Mouse (Mus musculus): ENCODE measurements around the gene Spg7. TPM values are rescaled to one million over a fixed set of nuclear protein-coding genes. Genes with fewer than 3 reads are reported as not detected.

Gene Spg7
- total and polyA plus RNA-seq, 3 experiments = 74.4 to 113 (median 88.2) TPM

DNA sequence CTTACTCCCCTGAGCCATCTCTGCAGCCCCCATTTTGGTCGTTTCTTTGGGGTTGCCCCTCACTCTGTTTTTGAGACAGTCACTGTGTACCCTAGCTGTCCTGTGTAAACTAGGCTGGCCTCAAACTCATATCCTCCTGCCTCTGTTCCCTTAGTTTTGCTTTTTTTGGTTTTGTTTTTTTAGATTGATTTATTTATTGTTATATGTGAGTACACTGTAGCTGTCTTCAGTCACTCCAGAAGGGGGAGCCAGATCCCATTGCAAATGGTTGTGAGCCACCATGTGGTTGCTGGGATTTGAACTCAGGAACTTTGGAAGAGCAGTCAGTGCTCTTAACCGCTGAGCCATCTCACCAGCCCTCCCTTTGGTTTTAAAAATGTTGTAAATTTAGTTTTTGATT, 43.8 kb downstream of the Spg7 start:
- H3K27me3 ChIP-seq (ENCODE audit: control insufficient read depth, insufficient read depth, low read length) = no peaks in the 10 kb centered on the region
- TF ChIP-seq CTCF (IDR thresholded peaks at IDR 0.05) (peak; percentile 64), EP300 (IDR thresholded peaks at IDR 0.05; ENCODE audit: insufficient read depth, low read depth, low read length) (no peak)
- 33% methylated on average over 2 of the region's 2 CpGs for WGBS

GRCm38 (mm10) chr8:123108010-123108409, 45.3 kb downstream of the Spg7 start:
- intact Hi-C loops (cut with DNase I) = loop anchor here (10.0 kb wide), 1 partner anchor 257 kb away; no protein-coding TSS in a partner anchor

More for the DNA sequence above, 43.8 kb downstream of the Spg7 start:
- no peak overlapping the region for H3K4me3 ChIP-seq
- H3K4me1 ChIP-seq (ENCODE audit: control insufficient read depth, insufficient read depth, low read length) = peaks cover 2% of the 10 kb centered on the region; the same call in 1 of the 2 replicates
- H3K27ac ChIP-seq = no peak overlapping the region
- 0 out of 2 replicates have a peak, but pooled peaks cover 1% of the 10 kb centered on the region for H3K79me2 ChIP-seq (replicated peaks; ENCODE audit: control insufficient read depth, insufficient read depth, low read length)
- H3K9ac ChIP-seq (ENCODE audit: low read depth, low read length) = no peak overlapping the region
- peaks cover 9% of the 10 kb centered on the region for H3K36me3 ChIP-seq (ENCODE audit: control insufficient read depth, insufficient read depth, low read length)
- intact Hi-C loops (cut with DNase I) = loop anchor here (2.0 to 10.0 kb wide), 2 partner anchors 96 to 258 kb away; no protein-coding TSS in a partner anchor
- no peak for DNase-seq

GRCm38 (mm10) chr8:123108953-123109352, 46.2 kb downstream of the Spg7 start:
- H3K4me3 ChIP-seq = no peak overlapping the region
- H3K79me2 ChIP-seq (replicated peaks; ENCODE audit: control insufficient read depth, insufficient read depth, low read length) = no peaks in the 10 kb centered on the region
- H3K27me3 ChIP-seq (ENCODE audit: control insufficient read depth, insufficient read depth, low read length) = no peaks in the 10 kb centered on the region
- no peak overlapping the region for H3K27ac ChIP-seq
- TF ChIP-seq CTCF (IDR thresholded peaks at IDR 0.05) (no peak), POLR2A (IDR thresholded peaks at IDR 0.05; ENCODE audit: insufficient read depth, low read depth, low read length) (no peak), EP300 (IDR thresholded peaks at IDR 0.05; ENCODE audit: insufficient read depth, low read depth, low read length) (no peak)
- no peaks in the 10 kb centered on the region for H3K4me1 ChIP-seq (ENCODE audit: control insufficient read depth, insufficient read depth, low read length)
- H3K9ac ChIP-seq (ENCODE audit: low read depth, low read length) = no peak overlapping the region
- peaks cover 2% of the 10 kb centered on the region for H3K36me3 ChIP-seq (ENCODE audit: control insufficient read depth, insufficient read depth, low read length)
- no peak for DNase-seq
- WGBS = 70% methylated on average over 5 of the region's 5 CpGs
- intact Hi-C loops (cut with DNase I) = loop anchor here (10.0 kb wide), 1 partner anchor 256 kb away; no protein-coding TSS in a partner anchor

More at GRCm38 (mm10) chr8:123108010-123108409, 45.3 kb downstream of the Spg7 start:
- no peak for TF ChIP-seq POLR2A (IDR thresholded peaks at IDR 0.05; ENCODE audit: insufficient read depth, low read depth, low read length)
- peak; percentile 63 for TF ChIP-seq CTCF (IDR thresholded peaks at IDR 0.05)
- no peak for TF ChIP-seq EP300 (IDR thresholded peaks at IDR 0.05; ENCODE audit: insufficient read depth, low read depth, low read length)
- Histone ChIP-seq H3K27me3 (ENCODE audit: control insufficient read depth, insufficient read depth, low read length) (no peaks in the 10 kb centered on the region), H3K27ac (no peak overlapping the region), H3K36me3 (ENCODE audit: control insufficient read depth, insufficient read depth, low read length) (peaks cover 9% of the 10 kb centered on the region), H3K79me2 (replicated peaks; ENCODE audit: control insufficient read depth, insufficient read depth, low read length) (no peaks in the 10 kb centered on the region), H3K4me3 (no peak overlapping the region), H3K9ac (ENCODE audit: low read depth, low read length) (no peak overlapping the region), H3K4me1 (ENCODE audit: control insufficient read depth, insufficient read depth, low read length) (peaks cover 2% of the 10 kb centered on the region; the same call in 1 of the 2 replicates)
- DNase-seq = no peak
- 61% methylated on average over 1 of the region's 1 CpGs for WGBS

DNA sequence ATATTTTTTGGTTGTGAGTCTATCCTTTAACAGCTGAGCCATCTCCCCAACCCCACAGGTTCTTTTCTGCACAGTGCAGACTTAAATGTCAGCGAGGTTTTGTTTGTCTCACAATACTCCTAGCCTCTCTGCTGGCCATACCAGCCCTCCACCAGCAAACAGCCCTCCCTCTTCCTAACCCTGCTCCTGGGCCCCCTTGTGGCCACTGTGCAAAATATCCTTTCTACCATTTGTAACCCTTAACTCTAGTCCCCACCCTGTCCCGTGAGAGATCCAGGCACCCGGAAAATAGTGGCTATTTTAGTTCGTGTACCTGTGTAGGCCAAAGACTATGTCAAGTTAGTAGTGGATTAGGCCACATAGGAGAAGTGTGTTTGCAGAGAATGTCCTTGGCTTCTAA, 47.9 kb downstream of the Spg7 start:
- peak; percentile 55 to 67 for DNase-seq
- intact Hi-C loops (cut with DNase I) = loop anchor here (2.0 kb wide), 1 partner anchor 44 kb away; no protein-coding TSS in a partner anchor
- TF ChIP-seq CTCF (IDR thresholded peaks at IDR 0.05) (peak; percentile 84), EP300 (IDR thresholded peaks at IDR 0.05; ENCODE audit: insufficient read depth, low read depth, low read length) (no peak)
- H3K27ac ChIP-seq = no peak overlapping the region
- H3K36me3 ChIP-seq (ENCODE audit: control insufficient read depth, insufficient read depth, low read length) = no peaks in the 10 kb centered on the region
- H3K4me3 ChIP-seq = no peak overlapping the region
- no peaks in the 10 kb centered on the region for H3K4me1 ChIP-seq (ENCODE audit: control insufficient read depth, insufficient read depth, low read length)
- no peaks in the 10 kb centered on the region for H3K27me3 ChIP-seq (ENCODE audit: control insufficient read depth, insufficient read depth, low read length)
- H3K9ac ChIP-seq (ENCODE audit: low read depth, low read length) = no peak overlapping the region
- 5% methylated on average over 4 of the region's 4 CpGs for WGBS
- no peaks in the 10 kb centered on the region for H3K79me2 ChIP-seq (replicated peaks; ENCODE audit: control insufficient read depth, insufficient read depth, low read length)

DNA sequence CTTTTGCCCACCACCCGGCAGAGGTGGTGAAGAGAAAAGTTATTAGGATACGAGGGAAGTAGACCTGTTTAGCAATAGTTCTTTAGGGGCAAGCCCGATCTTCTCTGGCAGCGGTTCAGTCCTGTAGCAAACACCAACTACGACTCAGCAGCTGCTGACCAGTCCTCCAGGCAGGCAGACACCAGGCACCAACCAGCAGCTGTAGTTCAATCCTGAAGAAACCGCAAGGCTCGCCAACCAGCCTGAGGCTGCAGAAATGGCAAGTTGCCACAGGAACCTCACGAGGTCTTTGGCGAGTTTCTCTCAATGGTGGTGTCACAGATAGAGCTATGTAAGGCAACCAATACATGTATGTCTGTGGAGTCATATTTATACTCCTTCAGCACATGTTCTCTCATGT, 50.1 kb downstream of the Spg7 start:
- Histone ChIP-seq H3K27me3 (ENCODE audit: control insufficient read depth, insufficient read depth, low read length) (peaks cover 14% of the 10 kb centered on the region), H3K27ac (no peak overlapping the region), H3K36me3 (ENCODE audit: control insufficient read depth, insufficient read depth, low read length) (no peaks in the 10 kb centered on the region), H3K4me1 (ENCODE audit: control insufficient read depth, insufficient read depth, low read length) (peaks cover 3% of the 10 kb centered on the region; the same call in 1 of the 2 replicates), H3K4me3 (no peak overlapping the region), H3K9ac (ENCODE audit: low read depth, low read length) (no peak overlapping the region), H3K79me2 (replicated peaks; ENCODE audit: control insufficient read depth, insufficient read depth, low read length) (no peaks in the 10 kb centered on the region)
- WGBS = 73% methylated on average over 9 of the region's 9 CpGs
- DNase-seq = no peak
- intact Hi-C loops (cut with DNase I) = no loop called here
- TF ChIP-seq EP300 (IDR thresholded peaks at IDR 0.05; ENCODE audit: insufficient read depth, low read depth, low read length) = no peak

GRCm38 (mm10) chr8:123113908-123114469, 51.2 kb downstream of the Spg7 start:
- Histone ChIP-seq H3K27me3 (ENCODE audit: control insufficient read depth, insufficient read depth, low read length) (peaks cover 15% of the 10 kb centered on the region), H3K36me3 (ENCODE audit: control insufficient read depth, insufficient read depth, low read length) (no peaks in the 10 kb centered on the region), H3K4me3 (no peak overlapping the region), H3K79me2 (replicated peaks; ENCODE audit: control insufficient read depth, insufficient read depth, low read length) (no peaks in the 10 kb centered on the region), H3K4me1 (ENCODE audit: control insufficient read depth, insufficient read depth, low read length) (peaks cover 3% of the 10 kb centered on the region; the same call in 1 of the 2 replicates), H3K27ac (no peak overlapping the region), H3K9ac (ENCODE audit: low read depth, low read length) (no peak overlapping the region)
- WGBS = 23% methylated on average over 2 of the region's 2 CpGs
- intact Hi-C loops (cut with DNase I) = no loop called here
- TF ChIP-seq EP300 (IDR thresholded peaks at IDR 0.05; ENCODE audit: insufficient read depth, low read depth, low read length) (no peak), CTCF (IDR thresholded peaks at IDR 0.05) (0 out of 2 replicates have a peak, but pooled peaks have one; percentile 13)
- DNase-seq = no peak

Measured in heart, adult 2 months (tissue).